Mouse (Mus musculus) embryo, embryonic 11.5 days (tissue): ENCODE results near the gene Iqcf1.

Experiments
- DNase-seq: peaks from one replicate; pipeline ENCODE4 v3.0.0-alpha.2; 2012; ENCODE audit warnings: low read depth, low spot score

Iqcf1 gene

GRCm38 (mm10) chr9:106499667-106500066 is at the start of gene Iqcf1:
Iqcf1 (plus strand) TSS chr9:106499967.
- no peak for DNase-seq

GRCm38 (mm10) chr9:106450661-106451060 is 49.1 kb upstream of the Iqcf1 start:
- DNase-seq: no peak

- DNase-seq: no peak
Observed at GRCm38 (mm10) chr9:106451298-106451697, 48.5 kb upstream of the Iqcf1 start.

GRCm38 (mm10) chr9:106451899-106452298 is 47.9 kb upstream of the Iqcf1 start:
- no peak for DNase-seq

GRCm38 (mm10) chr9:106452351-106452750 is 47.4 kb upstream of the Iqcf1 start:
- DNase-seq: no peak

- DNase-seq: no peak
Observed at GRCm38 (mm10) chr9:106452821-106453220, 46.9 kb upstream of the Iqcf1 start.

- DNase-seq: no peak
Observed at GRCm38 (mm10) chr9:106453271-106454070, 46.3 kb upstream of the Iqcf1 start, which contains the start of gene Pcbp4. Pcbp4 (plus strand) TSS chr9:106453291.

- no peak for DNase-seq
Observed at GRCm38 (mm10) chr9:106454071-106454761, 45.6 kb upstream of the Iqcf1 start.

GRCm38 (mm10) chr9:106454888-106455681 is 44.7 kb upstream of the Iqcf1 start:
- DNase-seq: no peak

- no peak for DNase-seq
Observed at GRCm38 (mm10) chr9:106456325-106457162, 43.2 kb upstream of the Iqcf1 start.

- DNase-seq: no peak
Observed at GRCm38 (mm10) chr9:106457163-106457559, 42.6 kb upstream of the Iqcf1 start.

- DNase-seq: no peak
Observed at GRCm38 (mm10) chr9:106457920-106458319, 41.8 kb upstream of the Iqcf1 start.

- DNase-seq: no peak
Observed at GRCm38 (mm10) chr9:106459946-106460345, 39.8 kb upstream of the Iqcf1 start.

- no peak for DNase-seq
Observed at GRCm38 (mm10) chr9:106460401-106461025, 39.3 kb upstream of the Iqcf1 start.

GRCm38 (mm10) chr9:106461026-106461415 is 38.7 kb upstream of the Iqcf1 start:
- DNase-seq: no peak

GRCm38 (mm10) chr9:106461641-106462429 is 37.9 kb upstream of the Iqcf1 start:
- no peak for DNase-seq

- DNase-seq: no peak
Observed at GRCm38 (mm10) chr9:106462430-106462800, 37.4 kb upstream of the Iqcf1 start.

GRCm38 (mm10) chr9:106463122-106464063 is 36.4 kb upstream of the Iqcf1 start:
- no peak for DNase-seq
